Mouse (Mus musculus) layer of hippocampus, postnatal 25 days (tissue): Measurements from ENCODE around the gene Nfkbia. TPM values are rescaled to one million over a fixed set of nuclear protein-coding genes. Genes with fewer than 3 reads are reported as not detected.
A peak's percentile ranks its signal among the peaks of the same experiment; 100 is the strongest.

ENCODE experiments used
- DNase-seq, 2 experiments: peaks; one replicate each; pipeline ENCODE4 v3.0.0; 2022; ENCODE audit warnings: mixed read lengths in 2 of 2, low spot score in 1 of 2; ENCODE audit errors: extremely low spot score in 1 of 2
- total RNA-seq, 2 experiments: library from RNA; stranded (reverse); gene quantifications; 2 replicates each; pipeline ENCODE4 v1.2.3; 2021

Nfkbia gene
- total RNA-seq, 2 experiments from 2014 or later = 26.8 to 44.1 TPM

DNA sequence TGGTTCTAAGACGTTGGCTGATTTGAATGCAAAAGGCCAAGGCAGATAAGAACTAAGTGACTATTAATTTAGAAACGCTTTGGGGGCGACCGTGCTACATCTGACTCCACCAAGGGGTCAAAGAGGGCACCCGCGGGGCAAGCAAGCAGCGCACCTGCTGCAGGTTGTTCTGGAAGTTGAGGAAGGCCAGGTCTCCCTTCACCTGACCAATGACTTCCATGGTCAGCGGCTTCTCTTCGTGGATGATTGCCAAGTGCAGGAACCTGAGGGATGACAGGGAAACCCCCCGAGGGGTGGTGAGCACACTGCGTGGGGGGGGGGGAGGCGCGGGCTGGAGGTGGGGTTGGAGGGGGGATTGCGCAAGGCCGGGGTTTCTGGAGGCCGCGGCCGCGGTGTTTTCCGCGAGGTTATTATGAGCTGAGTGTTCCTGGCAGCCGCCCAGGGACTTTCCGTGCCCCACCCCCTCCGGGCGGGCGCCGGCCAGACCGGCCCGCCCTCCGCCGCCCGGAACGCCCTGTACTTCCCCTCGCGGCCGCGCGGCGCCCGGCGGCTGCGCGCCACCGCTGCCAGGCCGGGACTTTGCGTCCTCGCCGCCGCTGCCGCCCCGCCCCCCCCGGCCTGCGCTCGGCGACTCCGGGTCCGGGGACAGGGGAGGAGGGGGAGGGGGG is 797 bp downstream of the Nfkbia start:
- peak; percentile 75 to 89 for DNase-seq

GRCm38 (mm10) chr12:55490722-55491449 is 1.6 kb downstream of the Nfkbia start:
- DNase-seq = no peak

GRCm38 (mm10) chr12:55489986-55490721 is 2.3 kb downstream of the Nfkbia start:
- no peak for DNase-seq

DNA sequence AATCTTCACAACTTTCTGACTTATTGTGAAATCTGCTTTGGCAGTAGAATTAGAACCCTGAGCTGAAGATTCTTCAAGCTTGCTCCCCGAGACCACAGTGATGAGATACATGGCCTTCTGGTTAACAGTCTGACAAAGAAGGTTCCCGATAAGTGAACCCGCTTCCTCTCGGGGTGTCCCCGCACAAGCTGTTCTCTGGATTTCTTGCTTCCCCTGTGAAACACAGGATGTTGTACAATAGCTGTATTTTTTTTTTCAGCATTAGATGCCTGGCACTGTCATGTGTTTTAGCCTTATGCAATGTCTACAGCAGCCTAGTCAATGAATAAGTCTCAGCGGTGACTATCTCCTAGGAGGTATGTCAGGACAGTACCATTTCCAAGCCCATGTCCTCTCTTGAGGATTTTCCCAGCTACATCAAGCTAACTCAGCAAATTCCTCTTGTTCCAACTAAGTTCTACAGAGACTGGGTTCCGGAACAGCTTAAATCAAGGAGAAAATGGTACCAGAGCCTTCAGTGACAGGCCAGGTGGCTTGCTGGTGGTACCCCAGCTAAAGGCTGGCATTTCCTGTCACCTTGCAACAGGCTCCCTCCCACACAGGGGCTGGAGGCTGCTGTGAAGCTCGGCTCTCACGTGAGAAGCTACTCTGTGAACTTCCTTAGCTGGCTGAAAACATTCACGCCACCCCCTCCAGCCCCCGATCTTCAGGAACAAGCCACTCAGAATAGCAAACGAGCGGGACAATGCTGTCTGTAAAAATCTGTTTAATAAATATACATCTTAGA is 3.6 kb downstream of the Nfkbia start:
- DNase-seq = no peak

GRCm38 (mm10) chr12:55487843-55488660 is 4.4 kb downstream of the Nfkbia start:
- no peak for DNase-seq

DNA sequence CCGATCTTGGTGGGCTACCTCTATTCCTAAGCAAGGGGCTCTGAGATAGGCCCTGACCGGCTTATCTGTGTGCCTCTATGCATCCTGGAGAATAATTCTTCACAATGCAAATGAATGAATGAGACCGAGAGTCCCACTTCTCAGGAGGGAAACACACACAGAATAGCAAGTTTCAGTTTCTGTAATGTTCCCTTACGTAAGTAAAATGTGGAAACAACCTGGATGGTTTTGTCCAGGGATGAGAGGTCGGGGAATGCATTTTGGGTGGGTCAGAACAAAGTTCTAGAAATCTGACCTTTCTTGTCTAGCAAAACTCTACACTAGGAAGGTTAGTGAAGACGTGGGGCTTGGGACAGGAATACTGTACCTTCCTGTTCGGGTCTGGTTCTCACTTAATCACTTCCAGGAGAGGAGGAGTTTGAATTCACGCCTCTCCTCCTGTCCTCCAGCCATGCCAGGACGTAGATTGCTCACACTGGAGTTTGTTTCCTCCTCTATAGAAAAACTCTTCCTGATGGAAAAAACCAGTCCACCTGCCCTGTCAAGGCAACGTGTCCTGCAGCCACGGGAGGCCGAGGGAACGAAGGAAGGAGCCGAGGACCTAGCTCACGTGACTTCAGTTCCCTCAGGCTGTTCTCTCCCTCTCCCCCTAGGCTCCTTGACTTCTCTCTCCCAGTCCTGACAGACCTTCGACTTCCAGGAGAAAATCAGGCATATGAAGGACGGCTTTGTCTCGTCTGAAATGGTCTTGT is 5.3 kb downstream of the Nfkbia start:
- DNase-seq = no peak

DNA sequence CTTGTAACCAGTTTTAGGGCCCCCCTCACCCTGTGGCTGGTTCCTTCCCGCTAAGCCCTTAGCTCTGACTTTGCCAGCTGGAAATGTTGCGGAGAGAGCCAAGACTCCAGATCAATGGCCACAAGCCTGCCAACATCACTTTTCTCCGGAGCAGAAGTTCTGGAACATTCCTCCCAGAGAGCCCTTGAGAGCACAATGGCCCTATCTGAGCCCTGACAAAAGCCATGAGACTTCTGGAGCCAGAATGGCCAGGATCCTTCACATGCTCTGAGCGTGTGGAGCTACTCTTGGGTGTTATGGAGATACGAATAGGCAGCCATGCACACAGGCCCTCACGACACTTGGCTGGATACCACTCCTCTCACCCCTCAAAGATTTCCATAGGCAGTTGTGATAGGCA is 7.6 kb downstream of the Nfkbia start:
- no peak for DNase-seq

GRCm38 (mm10) chr12:55484079-55484774 is 8.2 kb downstream of the Nfkbia start:
- DNase-seq = no peak

DNA sequence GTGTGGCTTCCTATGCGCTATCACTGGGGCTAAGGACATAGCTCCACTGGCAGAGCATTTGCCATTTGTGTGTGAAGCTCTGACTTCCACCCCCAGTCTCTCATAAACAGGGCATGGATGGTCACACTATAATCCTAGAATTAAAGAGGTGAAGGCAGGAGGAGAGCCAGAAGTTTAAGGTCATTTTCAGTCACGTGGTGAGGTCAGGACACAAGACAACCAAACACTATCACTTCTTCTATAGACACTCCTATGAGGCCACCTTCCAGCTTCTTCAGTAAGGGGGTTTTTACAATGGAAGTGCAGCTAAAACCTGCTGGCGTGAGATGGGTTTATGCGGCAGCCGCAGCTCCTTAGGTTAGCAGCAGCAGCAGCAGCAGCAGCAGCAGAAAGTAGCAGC is 8.9 kb downstream of the Nfkbia start:
- DNase-seq = no peak

DNA sequence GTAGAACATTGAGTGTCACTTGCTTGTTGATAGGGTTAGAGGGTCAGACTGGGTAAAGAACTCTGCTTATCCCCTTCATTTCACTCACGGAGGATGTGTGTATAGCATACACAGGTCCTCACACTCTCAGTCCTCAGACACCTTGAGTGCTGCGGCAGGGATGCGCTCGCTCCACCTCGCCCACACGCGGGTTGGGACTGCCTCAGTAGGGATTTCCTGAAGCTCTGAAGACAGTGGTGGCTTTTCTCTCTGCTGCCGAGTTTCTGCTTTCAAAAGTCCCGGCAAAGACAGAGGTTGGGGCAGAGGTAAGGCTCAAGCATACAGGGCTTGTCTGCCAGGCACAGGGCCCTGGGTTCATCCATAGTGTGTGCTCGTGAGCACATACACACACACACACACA is 9.7 kb downstream of the Nfkbia start:
- no peak for DNase-seq

GRCm38 (mm10) chr12:55481739-55482138 is 10.7 kb downstream of the Nfkbia start:
- no peak for DNase-seq

DNA sequence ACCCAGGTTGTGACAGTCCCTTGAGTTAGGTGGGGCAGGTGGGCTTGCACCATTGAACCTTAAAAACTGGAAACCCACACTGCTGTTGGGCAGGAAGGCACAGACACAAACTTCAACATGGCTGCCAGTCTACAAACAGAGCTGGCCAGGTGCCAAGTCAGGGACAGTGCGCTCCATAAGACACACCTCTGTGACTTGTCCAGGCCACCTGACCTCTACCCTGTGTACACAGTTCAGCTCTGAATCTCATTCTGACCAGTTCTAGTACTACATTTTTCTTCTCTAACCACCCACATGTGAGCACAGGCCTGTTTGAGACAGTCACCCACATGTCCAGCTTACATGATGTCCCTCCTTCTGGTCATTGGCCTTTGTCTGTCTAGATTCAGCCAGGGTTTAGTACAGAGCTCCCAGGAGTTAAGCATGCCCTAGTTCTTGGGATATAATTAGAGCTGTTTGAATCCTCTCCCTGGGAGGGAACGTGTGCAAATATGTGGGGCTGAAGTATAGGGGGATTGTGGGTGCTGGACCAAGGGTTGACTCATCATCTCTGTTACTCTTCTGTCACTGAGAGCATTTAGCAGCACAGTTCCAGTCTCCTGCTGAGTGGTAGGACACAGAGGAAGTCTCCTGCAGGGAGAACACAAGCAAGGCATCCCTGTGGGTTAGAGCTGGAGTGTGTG is 11.8 kb downstream of the Nfkbia start:
- DNase-seq = no peak

DNA sequence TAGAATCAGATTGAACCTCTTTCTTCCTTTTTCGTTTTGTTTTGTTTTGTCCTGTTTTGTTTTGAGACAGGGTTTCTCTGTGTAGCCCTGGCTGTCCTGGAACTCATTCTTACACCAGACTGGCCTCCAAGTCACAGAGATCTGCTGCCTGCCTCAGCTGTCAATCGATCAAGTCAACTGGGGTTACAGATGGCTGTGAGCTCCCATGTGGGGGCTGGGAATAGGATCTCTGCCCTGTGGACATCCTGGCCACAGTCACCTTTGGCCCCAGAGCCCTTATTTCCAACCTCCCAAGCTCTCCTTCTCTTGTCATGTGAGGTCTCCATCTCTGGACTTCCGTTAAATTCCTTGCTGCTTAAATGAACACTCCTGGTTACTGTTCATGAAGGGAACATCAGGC is 13.5 kb downstream of the Nfkbia start:
- no peak for DNase-seq

- no peak for DNase-seq
These were observed 18.3 kb downstream of the Nfkbia start for GRCm38 (mm10) chr12:55474209-55474583.

DNA sequence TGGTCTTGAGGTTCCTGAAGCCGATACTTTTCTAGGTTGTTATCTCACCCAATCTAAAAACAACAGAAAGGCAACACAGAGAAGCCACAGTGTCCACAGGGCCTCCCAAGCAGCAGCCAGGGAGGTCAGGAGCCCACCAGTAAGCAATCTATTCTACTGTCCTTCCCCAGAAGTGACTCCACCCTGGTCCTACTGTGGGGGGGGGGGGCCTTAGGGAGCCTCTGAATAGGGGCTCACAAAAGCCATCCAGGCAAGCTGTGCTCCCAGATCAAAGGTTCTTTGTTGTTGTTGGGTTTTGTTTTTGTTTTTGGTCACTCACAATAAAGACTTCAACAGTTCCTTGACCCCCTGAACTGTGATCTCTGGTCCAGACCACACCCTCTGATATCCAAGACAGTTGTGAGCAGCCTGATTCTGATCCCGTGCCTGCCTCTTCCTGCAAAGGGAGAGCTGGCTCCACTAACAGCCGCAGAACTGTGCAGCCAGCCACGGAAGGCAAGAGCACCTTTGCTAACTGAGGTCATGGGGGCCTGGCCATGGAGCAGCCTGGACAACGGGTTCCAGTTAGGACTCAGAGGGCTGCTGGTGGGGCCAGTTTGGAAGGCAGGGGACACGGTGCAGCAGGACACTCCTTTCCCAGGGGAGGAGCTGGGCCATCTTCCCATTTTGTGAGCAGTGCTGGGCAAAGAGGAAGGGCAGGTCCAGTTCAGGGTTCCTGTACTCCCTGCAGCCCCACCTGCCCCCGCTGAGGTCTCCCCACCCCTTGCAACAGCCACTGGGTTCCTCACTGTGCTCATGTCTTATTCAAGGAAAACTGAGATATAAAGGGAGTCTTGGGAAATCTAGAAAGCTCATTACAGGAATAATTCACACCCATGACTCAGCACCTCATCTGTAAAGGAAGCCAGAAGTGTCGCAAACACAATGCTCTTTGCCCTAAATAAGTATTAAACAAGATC is 18.9 kb downstream of the Nfkbia start:
- no peak for DNase-seq

DNA sequence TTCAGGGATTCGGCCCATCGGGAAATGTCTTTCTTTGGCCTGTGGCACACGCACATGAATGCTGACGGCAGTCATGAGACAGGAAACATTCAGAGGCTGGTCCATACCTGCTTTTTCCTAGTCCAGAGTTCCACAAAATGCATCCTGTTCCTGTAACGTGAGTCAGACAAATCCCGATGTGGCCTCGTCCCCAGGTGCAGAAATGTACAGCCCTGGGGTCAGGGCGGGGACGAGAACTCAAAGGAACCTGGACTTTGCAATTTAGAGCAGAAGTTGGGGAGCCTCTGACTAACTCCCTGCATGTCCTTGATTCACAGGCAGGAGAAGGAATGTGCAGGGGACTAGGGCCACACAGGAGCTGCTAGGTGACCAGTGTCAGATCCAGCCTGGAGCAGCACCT is 21.1 kb downstream of the Nfkbia start:
- no peak for DNase-seq

DNA sequence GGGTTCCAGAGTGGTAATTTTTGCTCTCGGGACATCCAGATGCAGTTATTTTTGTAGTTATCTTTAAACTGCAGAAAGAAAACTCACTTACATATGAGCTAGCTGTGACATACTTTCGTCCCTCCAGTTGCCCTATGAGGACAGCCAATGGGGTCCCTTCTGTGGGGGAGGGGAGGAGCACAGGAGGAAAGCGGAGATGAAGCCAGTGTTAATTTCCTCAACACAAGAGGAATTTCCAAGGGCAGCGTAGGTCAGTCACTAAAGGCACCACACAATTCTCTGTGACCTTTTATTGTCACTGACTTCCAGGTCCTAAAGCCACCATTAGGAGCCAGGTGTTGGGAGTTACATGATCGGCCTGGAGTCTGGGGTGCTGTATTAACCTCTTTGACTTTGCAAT is 22.0 kb downstream of the Nfkbia start:
- DNase-seq = no peak
